Mouse (Mus musculus) right cerebral cortex, postnatal 14 days (tissue): ENCODE data around the gene Abhd15.
A peak's percentile ranks its signal among the peaks of the same experiment; 100 is the strongest.

ENCODE experiments used
- DNase-seq: peaks from one replicate; pipeline ENCODE4 v3.0.0; 2022

The Abhd15 gene

DNA sequence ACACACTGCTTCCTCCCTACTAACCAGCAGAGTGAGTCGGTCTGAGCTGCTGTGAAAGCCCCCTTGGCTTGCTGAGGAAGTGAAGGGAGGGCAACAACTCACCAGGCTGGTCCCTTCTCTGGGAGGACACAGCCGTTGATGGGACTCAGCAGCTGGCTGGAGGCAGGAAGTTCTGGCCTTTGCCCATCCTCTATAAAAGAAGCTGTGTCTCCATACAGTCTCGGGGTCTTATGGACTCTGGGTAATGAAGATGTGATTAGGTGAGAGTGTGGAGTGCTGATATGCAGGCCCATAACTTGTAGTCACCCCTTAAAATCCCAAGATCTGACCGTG is 20.6 kb upstream of the Abhd15 start:
- DNase-seq, result no peak

DNA sequence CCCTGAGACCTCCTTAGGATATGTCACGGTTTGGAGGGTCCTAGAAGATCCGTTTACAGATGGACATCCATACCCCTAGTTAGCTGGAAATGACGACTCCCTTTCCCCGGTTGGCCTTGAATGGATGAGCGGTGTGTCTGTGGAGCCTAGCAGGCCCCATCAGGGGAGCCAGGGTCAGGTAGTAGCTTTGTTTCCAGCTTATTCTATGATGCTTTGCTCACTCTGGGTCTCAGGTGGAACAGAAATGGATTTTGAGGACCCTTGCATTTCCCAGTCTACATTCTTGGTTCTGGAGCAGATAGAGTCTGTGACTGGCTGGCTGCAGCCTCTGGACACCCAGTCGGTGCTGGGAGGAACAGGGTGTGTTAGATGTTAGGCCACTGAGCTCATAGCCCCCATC is 20.1 kb upstream of the Abhd15 start:
- DNase-seq, result no peak

DNA sequence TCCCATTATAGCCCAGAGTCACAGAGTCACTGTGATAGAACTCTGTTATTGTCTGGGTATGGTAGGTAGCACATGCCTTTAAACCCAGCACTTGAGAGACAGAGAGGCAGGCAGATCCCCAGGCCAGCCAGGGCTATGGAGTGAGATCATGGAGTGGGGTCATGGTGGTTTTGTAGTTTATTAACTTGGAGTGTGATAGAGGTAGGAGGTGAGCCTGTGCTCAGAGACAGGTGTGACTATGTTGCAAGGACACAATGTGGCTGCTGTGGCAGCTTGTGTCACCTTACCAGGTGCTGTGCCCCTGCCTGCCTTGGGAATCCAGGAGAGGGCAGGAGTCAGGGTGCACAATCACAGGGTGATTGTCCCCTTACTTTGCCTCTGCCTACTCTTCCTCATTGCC is 19.4 kb upstream of the Abhd15 start:
- DNase-seq, result no peak

DNA sequence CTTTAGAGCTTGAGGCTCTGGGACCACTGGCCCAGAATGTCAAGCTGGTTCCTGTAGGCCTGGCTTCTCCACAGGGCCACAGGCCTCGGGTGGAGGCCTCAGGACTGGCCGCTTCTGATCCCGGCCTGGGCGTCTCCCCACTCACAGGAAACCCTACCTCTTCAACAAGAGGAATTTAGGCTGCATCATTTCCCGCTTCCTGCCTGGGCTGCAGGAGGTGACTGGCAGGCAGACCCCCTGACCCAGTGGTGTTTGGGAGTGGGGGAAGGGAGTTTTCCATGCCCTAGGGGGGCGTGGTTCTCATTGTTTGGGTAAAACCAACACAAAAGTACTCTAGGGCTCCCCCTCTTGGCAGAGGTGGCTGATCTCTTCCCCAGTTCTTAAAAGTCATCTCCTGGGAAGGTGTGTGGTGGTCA is 17.6 kb upstream of the Abhd15 start:
- no peak for DNase-seq

DNA sequence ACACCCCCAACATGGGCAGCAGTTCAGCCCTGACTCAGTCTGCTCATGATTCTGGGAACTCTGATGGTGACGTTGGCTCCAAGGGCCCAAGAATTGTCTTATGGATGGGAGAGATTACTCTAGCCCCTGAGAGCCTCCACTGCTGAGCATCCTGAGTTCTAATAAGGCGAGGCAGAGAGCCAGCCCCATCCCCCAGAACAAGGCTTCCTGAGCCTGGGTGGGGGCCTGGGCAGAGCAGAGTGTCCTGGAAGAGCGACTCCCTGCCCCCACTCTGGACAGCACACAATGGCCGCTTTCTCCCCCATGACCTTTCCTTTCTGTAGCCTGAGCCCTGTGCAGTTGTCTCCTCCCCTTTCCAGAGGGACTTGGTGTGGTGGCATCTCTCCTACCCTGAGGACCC is 17.1 kb upstream of the Abhd15 start:
- no peak for DNase-seq

DNA sequence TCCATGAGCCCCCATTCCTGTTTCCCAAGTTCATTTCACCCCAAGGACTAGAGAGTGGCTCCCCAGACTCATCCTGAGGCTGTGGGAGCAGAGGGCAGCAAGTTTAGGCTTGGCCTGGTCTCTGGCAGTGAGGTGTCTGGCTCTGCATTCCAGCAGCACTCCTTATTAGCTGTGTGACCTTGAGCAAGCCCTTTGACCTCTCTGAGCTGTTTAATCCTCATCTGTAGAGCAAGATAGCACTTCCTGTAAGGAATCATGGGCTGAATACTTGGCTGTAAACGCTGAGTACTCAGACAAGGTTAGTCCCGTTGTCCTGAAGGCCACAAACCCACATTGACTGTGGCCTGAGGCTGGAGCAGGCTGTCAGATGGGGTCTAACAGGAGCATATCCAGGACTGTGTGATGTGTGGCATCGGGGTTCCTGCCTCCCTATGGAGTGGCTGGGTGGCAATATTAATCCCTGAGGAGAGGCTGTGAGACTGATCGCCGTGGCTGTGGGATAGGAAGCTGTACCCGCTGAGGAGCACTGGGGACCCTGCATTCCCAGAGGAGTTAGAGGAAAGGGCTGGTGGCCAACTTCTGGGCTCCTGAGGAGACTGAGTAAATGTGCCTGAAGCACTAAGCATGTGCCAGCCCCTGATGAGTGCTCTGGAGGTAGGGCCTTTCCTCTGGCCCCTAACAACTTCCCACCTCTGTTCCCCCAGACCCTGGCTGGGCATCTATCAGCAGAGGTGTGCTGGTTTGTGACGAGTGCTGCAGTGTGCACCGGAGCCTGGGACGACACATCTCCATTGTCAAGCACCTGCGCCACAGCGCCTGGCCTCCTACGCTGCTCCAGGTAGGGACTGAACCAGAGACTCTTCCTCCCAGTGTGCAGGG is 16.4 kb upstream of the Abhd15 start:
- peak; percentile 10 for DNase-seq

DNA sequence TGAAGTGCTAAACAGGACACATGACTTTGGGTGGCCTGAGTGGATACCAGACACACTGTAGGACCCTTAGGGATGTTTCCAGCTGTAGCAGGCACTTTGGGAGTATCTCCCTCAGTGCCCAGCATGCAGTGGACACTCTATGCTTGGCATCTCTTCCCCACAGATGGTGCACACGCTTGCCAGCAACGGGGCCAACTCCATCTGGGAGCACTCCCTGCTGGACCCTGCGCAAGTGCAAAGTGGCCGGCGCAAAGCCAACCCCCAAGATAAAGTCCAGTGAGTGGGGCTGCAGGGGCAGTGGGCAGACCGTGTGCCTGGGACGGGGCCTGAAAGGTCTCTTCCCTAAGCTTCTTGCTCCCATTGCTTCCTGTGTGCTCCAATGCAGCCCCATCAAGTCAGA is 15.6 kb upstream of the Abhd15 start:
- DNase-seq, result peak; percentile 7

DNA sequence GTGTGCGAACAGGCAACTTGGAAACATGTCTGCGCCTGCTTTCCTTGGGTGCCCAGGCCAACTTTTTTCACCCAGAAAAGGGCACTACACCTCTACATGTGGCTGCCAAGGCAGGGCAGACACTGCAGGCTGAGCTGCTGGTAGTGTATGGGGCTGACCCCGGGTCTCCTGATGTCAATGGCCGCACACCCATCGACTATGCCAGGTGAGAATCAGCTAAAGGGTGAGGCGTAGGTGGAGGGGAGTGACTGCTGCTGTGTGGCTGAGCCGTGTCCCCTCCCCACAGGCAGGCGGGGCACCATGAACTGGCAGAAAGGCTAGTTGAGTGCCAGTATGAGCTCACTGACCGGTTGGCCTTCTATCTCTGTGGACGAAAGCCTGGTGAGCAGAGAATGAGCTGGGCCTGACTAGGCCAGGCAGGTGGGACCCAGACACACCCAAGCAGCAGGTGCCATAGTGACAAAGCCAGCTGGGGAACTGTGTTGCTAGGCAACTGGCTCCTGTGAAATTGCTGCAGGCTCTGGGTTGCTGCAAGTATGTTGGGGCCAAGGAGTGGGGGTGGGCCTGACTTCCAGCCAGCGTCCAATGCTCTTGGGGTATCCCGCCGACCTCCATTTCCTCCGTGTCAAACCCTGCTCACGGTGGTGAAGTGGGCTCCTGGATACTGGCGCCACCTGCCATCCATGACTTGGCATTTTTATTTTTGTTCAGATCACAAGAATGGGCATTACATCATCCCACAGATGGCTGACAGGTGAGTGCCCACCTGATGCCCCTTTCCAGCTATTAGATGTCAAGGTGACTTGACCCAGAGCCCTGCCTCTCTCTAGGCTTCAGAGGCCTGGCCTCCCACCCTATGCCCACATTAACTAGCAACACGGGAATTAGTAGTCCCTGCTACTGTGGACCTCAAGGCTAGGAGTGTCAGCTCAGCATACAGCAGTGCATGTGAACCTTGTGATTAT is 14.3 kb upstream of the Abhd15 start:
- peak; percentile 5 for DNase-seq

DNA sequence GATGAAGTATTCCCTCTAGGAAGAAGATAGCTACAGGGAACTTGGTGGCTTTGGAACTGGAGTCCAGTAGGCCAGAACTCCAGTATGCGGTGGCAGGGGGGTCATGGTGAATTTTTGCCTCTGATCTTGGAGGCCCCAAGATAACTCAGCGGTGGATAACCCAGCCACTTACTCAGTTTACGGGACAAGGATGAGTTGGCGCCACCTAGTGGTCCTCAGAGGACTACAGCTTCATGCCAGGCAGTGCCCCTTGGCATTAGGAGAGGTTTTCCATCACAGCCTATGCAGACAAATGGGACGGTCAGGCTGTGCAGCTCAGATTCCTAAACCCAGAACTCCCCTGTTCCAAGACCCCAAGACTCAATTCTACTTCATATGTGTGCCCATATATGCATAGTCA is 13.5 kb upstream of the Abhd15 start:
- peak; percentile 82 for DNase-seq

DNA sequence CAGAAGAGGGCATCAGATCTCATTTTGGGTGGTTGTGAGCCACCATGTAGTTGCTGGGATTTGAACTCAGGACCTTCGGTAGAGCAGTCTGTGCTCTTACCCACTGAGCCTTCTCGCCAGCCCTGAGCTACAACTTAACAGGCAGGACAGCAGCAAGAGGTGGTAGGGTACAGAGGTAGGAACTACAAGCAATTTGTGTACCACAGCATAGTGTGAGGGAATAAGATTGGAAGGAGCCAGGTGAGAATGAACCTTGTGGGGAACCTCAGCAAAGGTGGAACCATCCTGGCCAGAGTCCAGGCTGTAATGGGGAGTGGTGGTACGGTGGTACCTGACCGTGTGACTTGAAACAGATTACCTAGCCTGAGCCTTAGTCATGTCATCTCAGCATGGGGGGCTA is 12.9 kb upstream of the Abhd15 start:
- DNase-seq, result no peak

DNA sequence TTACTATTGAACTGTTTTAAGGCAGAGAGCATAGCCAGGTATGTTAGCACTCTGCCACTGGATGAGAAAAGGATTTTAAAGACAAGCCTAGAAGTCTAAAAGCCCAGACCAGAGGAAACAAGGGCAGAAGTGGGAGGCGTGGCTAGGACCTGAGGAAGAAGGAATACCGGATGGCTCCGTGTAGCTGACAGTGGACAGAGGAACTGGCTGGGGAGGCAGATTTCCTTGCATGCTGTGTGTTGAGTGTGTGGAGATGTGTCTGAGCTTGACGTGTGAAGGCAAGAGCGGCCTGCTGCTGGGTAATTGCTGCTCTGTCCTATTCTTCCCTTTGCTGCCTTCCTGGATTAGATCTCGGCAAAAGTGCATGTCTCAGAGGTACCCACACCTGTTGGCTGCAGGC is 12.4 kb upstream of the Abhd15 start:
- DNase-seq, result no peak

DNA sequence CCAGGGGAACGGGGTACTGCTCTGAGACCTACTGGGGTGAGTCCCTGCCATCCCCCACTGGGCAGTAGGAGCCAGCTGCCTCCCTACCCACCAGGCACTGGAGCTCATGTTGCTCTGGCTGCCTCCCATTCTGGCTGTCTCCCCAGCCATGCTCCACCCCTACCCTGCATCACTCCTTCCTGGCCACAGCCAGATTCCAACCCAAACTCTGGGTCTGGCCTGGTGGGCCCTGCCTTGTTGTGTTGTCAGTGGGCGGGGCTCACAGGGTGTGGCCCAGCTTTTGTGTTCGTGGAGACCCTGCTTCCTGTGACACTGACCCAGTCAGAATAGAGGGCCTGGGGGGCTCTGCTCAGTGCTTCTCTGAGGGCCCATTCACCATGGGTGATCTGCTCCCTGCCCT is 11.4 kb upstream of the Abhd15 start:
- no peak for DNase-seq

DNA sequence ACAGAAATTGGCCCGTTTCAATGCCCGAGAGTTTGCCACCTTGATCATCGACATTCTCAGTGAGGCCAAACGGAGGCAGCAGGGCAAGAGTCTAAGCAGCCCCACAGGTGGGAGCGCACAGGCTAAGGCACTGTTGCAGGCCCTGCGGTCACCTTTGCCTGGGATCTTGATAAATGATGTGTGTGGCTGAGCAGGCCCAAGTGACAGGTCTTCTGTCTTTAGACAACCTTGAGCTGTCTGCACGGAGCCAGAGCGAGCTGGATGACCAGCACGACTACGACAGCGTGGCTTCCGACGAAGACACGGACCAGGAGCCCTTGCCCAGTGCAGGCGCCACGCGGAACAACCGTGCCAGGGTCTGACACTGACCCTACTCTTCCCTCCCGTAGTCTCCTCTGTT is 10.5 kb upstream of the Abhd15 start:
- no peak for DNase-seq

DNA sequence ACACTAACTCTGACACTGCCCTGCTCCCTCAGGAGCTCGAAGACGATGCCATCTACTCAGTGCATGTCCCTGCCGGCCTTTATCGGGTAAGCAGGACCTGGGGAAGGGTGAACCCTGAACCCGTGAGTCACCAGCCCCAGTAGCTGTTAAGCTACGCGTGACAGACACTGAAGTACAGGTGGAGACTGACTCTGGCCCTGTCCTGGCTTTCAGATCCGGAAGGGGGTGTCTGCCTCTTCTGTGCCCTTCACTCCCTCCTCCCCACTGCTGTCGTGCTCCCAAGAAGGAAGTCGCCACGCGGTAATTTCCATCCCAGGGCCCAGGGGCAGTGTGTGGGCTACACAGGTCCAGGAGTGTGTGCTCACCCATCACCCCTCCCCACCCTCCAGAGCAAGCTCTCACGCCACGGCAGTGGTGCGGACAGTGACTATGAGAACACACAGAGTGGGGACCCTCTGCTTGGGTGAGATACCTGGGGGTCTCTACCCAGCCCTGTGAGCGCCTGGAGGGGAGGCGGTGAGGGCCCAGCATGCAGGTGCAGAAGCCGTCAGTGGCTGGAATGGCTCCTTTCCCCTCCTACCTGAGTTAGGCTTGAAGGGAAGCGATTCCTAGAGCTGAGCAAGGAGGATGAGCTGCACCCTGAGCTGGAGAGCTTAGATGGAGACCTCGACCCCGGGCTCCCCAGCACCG is 9.5 kb upstream of the Abhd15 start:
- DNase-seq, result no peak

DNA sequence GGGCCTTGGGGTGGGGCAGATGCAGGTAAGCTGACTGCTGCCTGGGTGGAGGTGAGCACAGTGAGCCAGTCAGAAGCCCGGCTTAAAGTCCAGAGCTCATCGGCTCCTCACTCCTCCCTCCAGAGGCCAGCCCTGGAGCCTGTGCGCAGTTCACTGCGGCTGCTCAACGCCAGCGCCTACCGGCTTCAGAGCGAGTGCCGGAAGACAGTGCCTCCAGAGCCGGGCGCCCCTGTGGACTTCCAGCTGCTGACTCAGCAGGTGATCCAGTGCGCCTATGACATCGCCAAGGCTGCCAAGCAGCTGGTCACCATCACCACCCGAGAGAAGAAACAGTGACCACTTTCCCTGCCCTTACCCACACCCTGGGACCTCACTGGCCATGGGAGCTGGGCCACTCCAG is 8.6 kb upstream of the Abhd15 start:
- DNase-seq, result no peak

DNA sequence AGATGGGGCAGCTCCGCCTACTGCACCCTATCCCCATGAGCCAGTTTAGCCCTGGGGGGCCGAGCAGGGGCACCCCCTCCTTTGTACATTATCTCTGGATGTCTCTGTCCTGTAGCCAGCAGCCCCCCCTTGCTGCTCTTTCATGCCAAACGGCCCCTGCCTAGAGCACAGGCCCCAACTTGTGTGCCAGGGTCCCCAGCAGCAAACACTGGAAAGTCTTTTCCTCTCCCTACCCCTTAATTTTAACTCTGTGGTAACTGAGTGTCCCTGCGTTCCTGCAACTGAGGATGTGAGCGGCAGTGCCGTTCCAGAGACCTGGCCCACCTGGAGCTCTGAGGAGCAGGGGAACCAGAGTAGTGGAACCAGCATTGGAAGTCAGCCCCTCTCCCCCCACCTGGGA is 8.0 kb upstream of the Abhd15 start:
- DNase-seq, result no peak

DNA sequence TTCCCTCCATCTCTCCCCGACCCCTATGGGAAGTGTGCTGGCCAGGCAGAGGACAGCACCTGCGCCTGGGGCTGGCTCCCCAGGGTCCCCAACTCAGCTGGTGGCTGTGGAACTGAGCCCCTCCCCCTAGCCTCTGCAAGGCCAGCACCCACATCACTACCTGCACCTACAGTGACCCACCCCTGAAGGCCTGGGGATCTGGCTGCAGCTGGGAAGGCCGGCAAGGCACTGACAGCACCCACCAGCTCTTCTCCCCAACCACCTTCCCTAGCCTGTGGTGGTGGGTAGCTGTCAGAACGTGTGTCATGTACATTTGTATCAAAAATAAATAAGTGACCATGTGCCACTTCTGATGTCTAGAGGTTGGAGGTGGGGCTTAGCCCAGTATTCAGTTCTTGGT is 7.5 kb upstream of the Abhd15 start:
- no peak for DNase-seq

DNA sequence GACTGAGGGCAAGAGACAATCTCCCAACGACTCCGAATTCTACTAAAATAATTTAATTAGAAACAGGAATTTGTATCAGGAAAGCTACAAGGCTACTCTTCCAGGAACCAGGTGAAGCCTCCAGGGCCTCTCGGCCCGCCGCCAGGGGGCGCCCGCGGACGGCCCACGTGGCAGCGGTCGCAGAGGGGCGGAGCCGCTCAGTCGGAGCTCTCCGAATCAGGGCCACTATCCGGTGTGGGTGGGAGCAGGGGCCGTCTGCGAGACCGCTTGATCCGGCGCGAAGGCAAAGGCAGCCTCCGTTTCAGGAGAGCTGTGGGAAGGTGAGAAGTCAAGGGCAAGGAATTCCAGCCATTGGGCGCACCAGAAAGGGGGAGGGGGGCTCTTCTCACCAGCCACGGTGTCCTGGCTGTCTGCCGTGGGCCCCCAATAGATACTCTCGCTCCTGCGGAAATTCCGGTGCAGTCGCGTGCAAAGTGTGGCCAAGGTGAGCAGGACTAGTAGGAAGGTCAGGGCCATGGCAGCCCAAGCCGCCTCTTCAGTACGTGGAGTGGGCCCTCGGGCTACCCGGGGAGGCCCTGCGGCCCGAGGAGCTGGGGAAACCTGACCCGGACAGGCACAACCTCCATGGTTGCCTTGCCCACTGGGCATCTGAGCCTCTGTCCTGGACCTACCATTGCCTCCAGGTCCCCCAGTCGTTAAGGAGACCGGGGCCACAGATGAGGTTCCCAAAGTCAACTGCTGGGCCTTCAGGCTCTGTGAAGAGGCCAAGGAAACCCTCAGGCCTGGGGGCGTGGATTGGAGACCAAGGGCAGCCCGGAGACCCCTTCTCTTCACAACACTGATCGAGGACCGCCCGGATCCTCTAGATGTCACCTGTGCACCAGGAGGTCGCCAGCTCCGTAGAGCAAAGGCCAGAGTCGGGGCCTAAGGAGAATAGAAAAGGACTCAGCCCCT is 6.6 kb upstream of the Abhd15 start:
- DNase-seq, result peak; percentile 86

DNA sequence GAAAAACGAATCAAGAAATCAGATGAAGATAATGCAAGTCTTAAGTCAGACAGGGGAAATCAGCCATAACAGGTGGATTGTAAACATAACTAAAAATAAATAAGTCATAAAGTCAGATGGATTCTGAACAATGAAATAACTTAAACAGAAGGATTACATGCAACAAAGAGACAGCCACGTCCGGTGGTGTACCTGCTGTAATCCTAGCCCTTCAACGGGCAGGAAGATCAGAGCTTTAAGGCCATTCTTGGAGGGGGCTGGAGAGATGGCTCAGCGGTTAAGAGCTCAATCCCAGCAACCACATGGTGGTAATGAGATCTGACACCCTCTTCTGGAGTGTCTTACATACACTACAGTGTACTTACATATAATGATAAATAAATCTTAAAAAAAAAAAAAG is 3.6 kb upstream of the Abhd15 start:
- no peak for DNase-seq

DNA sequence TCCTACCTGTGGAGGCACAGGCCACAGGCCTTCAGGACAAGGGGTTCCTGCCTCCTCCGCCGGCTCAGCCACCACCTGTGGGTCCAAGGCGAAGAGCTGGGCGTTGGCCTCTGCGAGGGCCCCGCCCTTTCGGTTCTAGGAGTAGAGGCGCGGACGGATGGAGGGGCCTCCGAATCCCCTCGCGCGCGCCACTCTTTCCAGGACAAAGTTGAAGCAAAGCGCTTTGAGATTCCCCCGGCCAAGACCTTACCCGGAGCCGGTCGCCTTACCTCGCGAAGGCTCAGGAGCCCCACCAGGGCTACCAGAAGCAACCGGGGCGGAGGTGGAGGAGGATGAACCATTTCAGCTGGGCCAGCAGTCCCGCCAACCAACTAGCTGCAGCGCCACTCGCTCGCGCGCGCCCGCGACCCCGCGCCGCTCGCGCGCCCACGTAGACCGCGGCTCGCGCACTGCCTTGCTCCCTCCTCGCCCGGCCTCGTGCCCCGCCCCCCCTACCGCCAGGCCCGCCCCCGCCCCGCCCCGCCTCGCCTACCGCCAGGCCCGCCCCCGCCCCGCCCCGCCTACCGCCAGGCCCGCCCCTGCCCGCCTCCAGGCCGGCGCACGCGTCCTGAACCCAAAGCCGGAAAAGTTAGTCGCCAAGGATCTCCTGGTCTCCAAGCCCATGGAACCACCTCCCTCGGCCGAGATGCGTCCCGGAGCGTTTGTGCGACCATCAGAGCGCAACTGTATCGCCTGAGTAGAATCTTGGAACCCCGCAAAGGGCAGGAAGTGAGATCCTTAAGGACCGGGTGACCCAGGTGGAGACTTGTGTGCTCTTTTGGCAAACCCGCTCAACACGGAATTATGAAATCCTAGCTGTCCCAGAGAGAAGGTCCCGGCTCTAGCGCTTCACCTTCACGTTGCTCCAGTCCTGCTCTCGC is 1.8 kb upstream of the Abhd15 start:
- DNase-seq, result peak; percentile 73

DNA sequence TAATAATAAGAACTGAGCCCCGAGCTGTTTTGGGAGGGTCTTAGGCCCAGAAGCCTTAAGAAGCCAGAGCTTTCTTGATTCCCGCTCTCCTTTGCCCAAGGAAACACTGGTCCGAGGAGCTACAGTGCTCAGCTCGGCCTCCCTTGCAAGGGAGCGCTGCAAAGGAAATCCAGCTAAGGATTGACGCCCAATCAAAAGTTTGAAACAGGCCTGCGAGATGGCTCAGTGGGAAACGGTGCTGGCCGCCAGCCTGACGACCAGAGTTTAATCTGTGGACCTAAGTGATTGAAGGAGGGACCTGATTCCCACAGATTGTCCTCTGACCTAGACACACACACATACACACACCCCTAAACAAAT is 1.1 kb upstream of the Abhd15 start:
- DNase-seq, result no peak
